Mouse (Mus musculus) testis, adult 2 months (tissue): Measurements from ENCODE around the gene Gm29776.

ENCODE experiments used
- CTCF ChIP-seq: fragments of 200-500 bp; IDR thresholded peaks from 2 replicates; pipeline ENCODE4 v1.5.1; 2012; ENCODE audit warnings: low read depth, mild to moderate bottlenecking, inconsistent platforms, low read length, moderate library complexity; ENCODE audit not compliant: control insufficient read depth, insufficient read depth, insufficient replicate concordance
- POLR2A ChIP-seq: fragments of 200-500 bp; IDR thresholded peaks from 2 replicates; pipeline ENCODE4 v1.6.1; 2012; ENCODE audit warnings: low read depth, mild to moderate bottlenecking, inconsistent platforms, low read length, moderate library complexity; ENCODE audit not compliant: control insufficient read depth

GRCm38 (mm10) chr14:54720041-54720440 is 21.4 kb upstream of the Gm29776 start:
- TF ChIP-seq CTCF (no peak), POLR2A (no peak)
